Mouse (Mus musculus): ENCODE measurements around the gene Tle4.

The Tle4 gene

GRCm38 (mm10) chr19:14466020-14466419 is 131.8 kb downstream of the Tle4 start:
- no peak for DNase-seq (ENCODE audit: low read depth, low spot score)

GRCm38 (mm10) chr19:14463281-14464079 is 134.4 kb downstream of the Tle4 start:
- no peak for DNase-seq (ENCODE audit: low read depth, low spot score)

- DNase-seq (ENCODE audit: low read depth, low spot score), result no peak
These were observed 144.4 kb downstream of the Tle4 start for GRCm38 (mm10) chr19:14453486-14453885.

- DNase-seq (ENCODE audit: low read depth, low spot score), result no peak
These were observed 146.5 kb downstream of the Tle4 start for GRCm38 (mm10) chr19:14451329-14451728.

- no peak for DNase-seq (ENCODE audit: low read depth, low spot score)
These were observed 148.1 kb downstream of the Tle4 start for GRCm38 (mm10) chr19:14449738-14450137.

- no peak for DNase-seq (ENCODE audit: low read depth, low spot score)
These were observed 149.3 kb downstream of the Tle4 start for GRCm38 (mm10) chr19:14448586-14448985.

- DNase-seq (ENCODE audit: low read depth, low spot score), result no peak
These were observed 150.4 kb downstream of the Tle4 start for GRCm38 (mm10) chr19:14447474-14447873.

GRCm38 (mm10) chr19:14441861-14442260 is 156.0 kb downstream of the Tle4 start:
- no peak for DNase-seq (ENCODE audit: low read depth, low spot score)

GRCm38 (mm10) chr19:14437226-14437625 is 160.6 kb downstream of the Tle4 start:
- no peak for DNase-seq (ENCODE audit: low read depth, low spot score)

- DNase-seq (ENCODE audit: low read depth, low spot score), result no peak
These were observed 161.3 kb downstream of the Tle4 start for GRCm38 (mm10) chr19:14436567-14436966.

- no peak for DNase-seq (ENCODE audit: low read depth, low spot score)
These were observed 162.0 kb downstream of the Tle4 start for GRCm38 (mm10) chr19:14435681-14436376.

GRCm38 (mm10) chr19:14433900-14434299 is 164.0 kb downstream of the Tle4 start:
- no peak for DNase-seq (ENCODE audit: low read depth, low spot score)

- DNase-seq (ENCODE audit: low read depth, low spot score), result no peak
These were observed 165.4 kb downstream of the Tle4 start for GRCm38 (mm10) chr19:14432436-14432835.

GRCm38 (mm10) chr19:14426920-14427319 is 170.9 kb downstream of the Tle4 start:
- DNase-seq (ENCODE audit: low read depth, low spot score), result no peak

GRCm38 (mm10) chr19:14426244-14426868 is 171.5 kb downstream of the Tle4 start:
- no peak for DNase-seq (ENCODE audit: low read depth, low spot score)

- no peak for DNase-seq (ENCODE audit: low read depth, low spot score)
These were observed 172.7 kb downstream of the Tle4 start for GRCm38 (mm10) chr19:14425122-14425521.

GRCm38 (mm10) chr19:14424016-14424964 is 173.6 kb downstream of the Tle4 start:
- DNase-seq (ENCODE audit: low read depth, low spot score), result no peak

- DNase-seq (ENCODE audit: low read depth, low spot score), result no peak
These were observed 176.2 kb downstream of the Tle4 start for GRCm38 (mm10) chr19:14421691-14422090.

GRCm38 (mm10) chr19:14419886-14420285 is 178.0 kb downstream of the Tle4 start:
- DNase-seq (ENCODE audit: low read depth, low spot score), result no peak

GRCm38 (mm10) chr19:14416845-14417244 is 181.0 kb downstream of the Tle4 start:
- DNase-seq (ENCODE audit: low read depth, low spot score), result no peak

- DNase-seq (ENCODE audit: low read depth, low spot score), result no peak
These were observed 181.9 kb downstream of the Tle4 start for GRCm38 (mm10) chr19:14415996-14416395.
